Mouse (Mus musculus) pancreas, adult 10 weeks (tissue): ENCODE results near the gene Rcn3. TPM values are rescaled to one million over a fixed set of nuclear protein-coding genes. Genes with fewer than 3 reads are reported as not detected.

Experiments used
- polyA plus RNA-seq: library from polyadenylated mRNA; stranded (reverse); fragments of 350-450 nt; fragmentation: Illumina TruSeq; extraction: RNeasy Lipid Tissue Mini Kit (QIAGEN cat#74804); gene quantifications from one replicate; pipeline ENCODE4 v1.2.3, GENCODE M21; 2015; ENCODE audit warnings: low read depth, low replicate concordance; ENCODE audit not compliant: insufficient read depth

The Rcn3 gene
- polyA plus RNA-seq = 25.7 TPM

GRCm38 (mm10) chr7:45092048-45092447 lies at the start of gene Rcn3:
Gene Rcn3 (minus strand): TSS chr7:45092221.

DNA sequence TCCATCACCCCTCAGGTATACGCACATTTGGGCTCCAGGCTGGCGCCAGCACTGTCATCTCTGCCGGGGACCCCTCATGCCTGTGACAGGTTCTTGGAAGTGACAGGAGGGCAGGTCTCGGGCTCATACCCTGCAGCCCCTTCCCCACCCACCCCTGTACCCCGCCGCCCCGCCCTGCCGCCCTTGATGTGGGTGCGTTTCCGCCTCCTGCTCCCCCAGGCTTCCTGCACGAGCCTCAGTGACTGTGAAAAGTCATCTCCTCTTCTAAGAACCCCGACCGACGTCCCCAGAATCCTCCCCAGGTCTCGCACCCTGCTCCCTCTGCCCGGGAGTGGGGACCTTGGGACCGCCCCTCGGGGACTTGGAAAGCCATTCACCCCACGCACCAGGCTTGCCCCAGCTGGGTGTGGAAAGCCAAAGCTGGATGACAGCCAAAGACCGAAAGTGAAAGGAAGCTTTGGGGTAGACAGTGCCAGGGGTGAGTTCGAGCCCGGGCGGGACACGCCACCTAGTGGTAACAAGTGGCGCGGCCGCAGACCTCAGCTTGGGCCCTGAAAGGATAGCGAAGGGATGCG lies 44.1 kb upstream of the Rcn3 start, which contains the start of the genes Gm45713 and Flt3l:
TSS of gene Gm45713 (minus strand) at position 239 of the 575 bp plus-strand sequence.
TSS of gene Flt3l (minus strand) at position 440 of the 575 bp plus-strand sequence.

GRCm38 (mm10) chr7:45128624-45129246 lies 36.7 kb upstream of the Rcn3 start, which contains the start of gene Rpl13a:
Gene Rpl13a (minus strand): TSS chr7:45128761.

GRCm38 (mm10) chr7:45124224-45125143 lies 32.5 kb upstream of the Rcn3 start, which contains the start of gene Rps11:
Gene Rps11 (minus strand): TSS chr7:45124439.

GRCm38 (mm10) chr7:45103652-45104180 lies 11.7 kb upstream of the Rcn3 start, which contains the start of gene Fcgrt:
Gene Fcgrt (minus strand): TSS chr7:45103851.

GRCm38 (mm10) chr7:45062239-45062835 lies 29.7 kb downstream of the Rcn3 start, which contains the start of the genes Nosip and Prrg2:
Gene Nosip (plus strand): TSS chr7:45062429.
Gene Prrg2 (minus strand): TSS chr7:45062677.

DNA sequence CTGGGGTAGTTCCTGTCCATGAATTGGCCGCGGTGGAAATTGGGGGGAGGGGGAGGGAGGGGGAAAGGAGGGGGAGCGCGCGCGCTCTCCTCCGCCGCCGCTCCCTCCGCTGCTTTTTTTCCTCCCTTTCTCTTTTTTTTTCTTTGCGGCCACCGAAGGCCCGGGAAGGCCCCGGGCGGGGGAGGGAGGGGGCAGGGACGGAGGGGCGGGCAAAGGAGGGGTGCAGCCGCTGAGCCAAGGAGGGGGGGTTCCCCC lies 39.2 kb downstream of the Rcn3 start, which contains the start of gene Prr12:
TSS of gene Prr12 (minus strand) at position 20 of the 255 bp plus-strand sequence.

Other genes with a start within 250 kb of the Rcn3 start
- 13.5 TPM for gene Akt1s1, start 243.2 kb downstream of the Rcn3 start, polyA plus RNA-seq
- gene Tbc1d17, start 243.1 kb downstream of the Rcn3 start, polyA plus RNA-seq = 19.6 TPM
- 11.9 TPM for gene Pnkp, start 235.1 kb downstream of the Rcn3 start, polyA plus RNA-seq
- gene Ptov1, start 222.4 kb downstream of the Rcn3 start, polyA plus RNA-seq = 49.5 TPM
- gene Med25, start 199.5 kb downstream of the Rcn3 start, polyA plus RNA-seq = 20.6 TPM
- 9.6 TPM for gene Fuz, start 196.1 kb downstream of the Rcn3 start, polyA plus RNA-seq
- 13.8 TPM for gene Ap2a1, start 162.7 kb downstream of the Rcn3 start, polyA plus RNA-seq
- not detected for gene Tsks, start 149.0 kb downstream of the Rcn3 start, polyA plus RNA-seq
- 3.9 TPM for gene Cpt1c, start 117.4 kb downstream of the Rcn3 start, polyA plus RNA-seq
- gene Prmt1, start 105.7 kb downstream of the Rcn3 start, polyA plus RNA-seq = 31.9 TPM
- 70.4 TPM for gene Irf3, start 94.6 kb downstream of the Rcn3 start, polyA plus RNA-seq
- gene Bcl2l12, start 93.5 kb downstream of the Rcn3 start, polyA plus RNA-seq = 2.8 TPM
- 17.4 TPM for gene Scaf1, start 75.9 kb downstream of the Rcn3 start, polyA plus RNA-seq
- gene Rras, start 74.3 kb downstream of the Rcn3 start, polyA plus RNA-seq = 29.2 TPM
- gene Prr12, start 39.3 kb downstream of the Rcn3 start, polyA plus RNA-seq = 5.3 TPM
- gene Nosip, start 29.8 kb downstream of the Rcn3 start, polyA plus RNA-seq = 12.8 TPM
- gene Prrg2, start 29.5 kb downstream of the Rcn3 start, polyA plus RNA-seq = 13.8 TPM
- 25.4 TPM for gene Fcgrt, start 11.6 kb upstream of the Rcn3 start, polyA plus RNA-seq
- gene Rps11, start 32.2 kb upstream of the Rcn3 start, polyA plus RNA-seq = 500 TPM
- 1,110 TPM for gene Rpl13a, start 36.5 kb upstream of the Rcn3 start, polyA plus RNA-seq
- gene Gm45713, start 44.0 kb upstream of the Rcn3 start, polyA plus RNA-seq = 0.61 TPM
- 14.1 TPM for gene Flt3l, start 44.2 kb upstream of the Rcn3 start, polyA plus RNA-seq
- 8.8 TPM for gene Pih1d1, start 62.1 kb upstream of the Rcn3 start, polyA plus RNA-seq
- gene Aldh16a1, start 62.4 kb upstream of the Rcn3 start, polyA plus RNA-seq = 9.4 TPM
- gene Slc17a7, start 71.7 kb upstream of the Rcn3 start, polyA plus RNA-seq = not detected
- gene Gfy, start 87.3 kb upstream of the Rcn3 start, polyA plus RNA-seq = not detected
- gene Pth2, start 88.8 kb upstream of the Rcn3 start, polyA plus RNA-seq = not detected
- gene Ccdc155, start 112.7 kb upstream of the Rcn3 start, polyA plus RNA-seq = not detected
- 7.0 TPM for gene Dkkl1, start 119.9 kb upstream of the Rcn3 start, polyA plus RNA-seq
- 98.6 TPM for gene Tead2, start 123.5 kb upstream of the Rcn3 start, polyA plus RNA-seq
- 2.7 TPM for gene Cd37, start 146.9 kb upstream of the Rcn3 start, polyA plus RNA-seq
- not detected for gene Slc6a16, start 148.9 kb upstream of the Rcn3 start, polyA plus RNA-seq
- gene Slc6a21, start 185.3 kb upstream of the Rcn3 start, polyA plus RNA-seq = not detected
- gene Trpm4, start 241.6 kb upstream of the Rcn3 start, polyA plus RNA-seq = 15.2 TPM
- 0.89 TPM for gene Hrc, start 243.1 kb upstream of the Rcn3 start, polyA plus RNA-seq